10 mouse cellular contexts compared by ENCODE assay signal in the genomic region with DNA sequence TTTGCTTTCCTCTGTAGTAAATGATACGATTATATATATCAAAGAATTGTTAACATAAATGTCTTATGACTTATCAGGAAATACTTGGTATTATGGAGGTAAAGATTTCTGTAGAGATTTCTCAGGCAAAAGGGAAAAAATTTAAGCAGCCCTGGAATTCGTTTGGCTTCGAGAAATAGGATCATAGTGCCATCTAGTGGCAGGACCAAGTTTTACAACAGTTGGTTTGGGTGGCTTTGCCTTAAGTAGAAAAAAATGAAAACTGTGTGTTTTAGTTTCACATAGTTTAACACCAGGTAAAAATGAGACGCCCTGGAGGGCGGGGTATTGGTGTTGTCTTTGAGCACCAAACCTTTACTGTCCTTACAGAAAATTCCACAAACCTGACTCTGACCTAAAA. TPM values are rescaled to one million over a fixed set of nuclear protein-coding genes. Genes with fewer than 3 reads are reported as not detected.
DNase-seq lines count a peak whose midpoint lies in the region; ATAC-seq and TF ChIP-seq lines count a peak whose summit lies in the region.
"Had no signal": no experiment of that assay in that cellular context is flagged by ENCODE, and none has a peak within 500 bp of the region (broad histone marks: within the 10 kb centered on the region; RNA-seq: fewer than 3 reads in every experiment).

No protein-coding gene starts in this region.

- no peaks in the 10 kb centered on the region for H3K9me3 ChIP-seq in G1E (replicated peaks)
- H3K9me3 ChIP-seq: megakaryocyte, embryonic 14.5 days had no signal

- no peak for TF ChIP-seq POLR2A in kidney, adult 2 months (IDR thresholded peaks at IDR 0.05; ENCODE audit: low read depth, low read length)
- TF ChIP-seq POLR2A in cerebellum, adult 2 months (IDR thresholded peaks at IDR 0.05; ENCODE audit: borderline replicate concordance, insufficient read depth, low read length) = no peak

- no peak for ATAC-seq in G1E (ENCODE audit: extremely low read depth, insufficient number of reproducible peaks, low FRiP score, poor library complexity, severe bottlenecking)
- no peak for ATAC-seq in erythroid progenitor cell, adult 5-6 weeks (replicated peaks; ENCODE audit: low FRiP score, poor library complexity, severe bottlenecking)

- no peak overlapping the region for H3K27ac ChIP-seq in kidney, adult 2 months (ENCODE audit: insufficient read depth, low read depth, low read length)
- no peak overlapping the region for H3K27ac ChIP-seq in cerebellum, adult 2 months (ENCODE audit: insufficient read depth, low read length)

- no peaks in the 10 kb centered on the region for H3K27me3 ChIP-seq in kidney, adult 2 months (replicated peaks; ENCODE audit: control insufficient read depth, insufficient read depth, low read length)
- peaks cover 12% of the 10 kb centered on the region for H3K27me3 ChIP-seq in G1E (ENCODE audit: insufficient read depth, low read length)
- no peaks in the 10 kb centered on the region for H3K27me3 ChIP-seq in cerebellum, adult 2 months (ENCODE audit: control insufficient read depth, insufficient read depth, low read length)

- peak; percentile 61 for DNase-seq in kidney, adult 2 months
- DNase-seq in kidney, adult 11 months = no peak
- no peak for DNase-seq in G1E (ENCODE audit: low spot score)
- peak; percentile 49 to 57 for DNase-seq in cerebellum, adult 2 months
- DNase-seq in frontal cortex, postnatal 36 days (ENCODE audit: low spot score in 2 of 2) = peak; percentile 70 to 82
- peak; percentile 52 to 88 for DNase-seq in layer of hippocampus, postnatal 25 days (ENCODE audit: extremely low spot score in 1 of 2, low spot score in 1 of 2)
- DNase-seq in naive thymus-derived CD4-positive, alpha-beta T cell, adult 2 months (ENCODE audit: low read depth) = peak; percentile 76

- WGBS in kidney, adult 2 months = 2% methylated on average over 5 of the region's 5 CpGs
- WGBS in cerebellum, adult 2 months = 3% methylated on average over 5 of the region's 5 CpGs

- no peak overlapping the region for H3K4me3 ChIP-seq in kidney, adult 2 months (ENCODE audit: insufficient read depth, low read depth, low read length)
- H3K4me3 ChIP-seq in G1E (ENCODE audit: low read depth, low read length) = no peak overlapping the region
- no peak overlapping the region for H3K4me3 ChIP-seq in cerebellum, adult 2 months (replicated peaks; ENCODE audit: insufficient read depth, low read depth, low read length)
- H3K4me3 ChIP-seq: erythroblast, embryonic 14.5 days had no signal

- H3K36me3 ChIP-seq in kidney, adult 2 months (ENCODE audit: control insufficient read depth, insufficient read depth, low read length) = no peaks in the 10 kb centered on the region
- no peaks in the 10 kb centered on the region for H3K36me3 ChIP-seq in G1E (replicated peaks)

- TF ChIP-seq CTCF in kidney, adult 2 months (conservative IDR thresholded peaks at IDR 0.05; ENCODE audit: insufficient read depth, insufficient read length, low read depth, low read length) = 0 out of 2 replicates have a peak, but pooled peaks have one; percentile 2
- TF ChIP-seq CTCF in G1E (IDR thresholded peaks at IDR 0.05; ENCODE audit: low read depth, low read length) = peak; percentile 54
- TF ChIP-seq CTCF in cerebellum, adult 2 months (IDR thresholded peaks at IDR 0.05; ENCODE audit: borderline replicate concordance, insufficient read depth, low read depth, low read length) = 0 out of 2 replicates have a peak, but pooled peaks have one; percentile 9

- H3K4me1 ChIP-seq in kidney, adult 2 months (ENCODE audit: control insufficient read depth, insufficient read depth, low read length) = no peaks in the 10 kb centered on the region
- H3K4me1 ChIP-seq in G1E (ENCODE audit: insufficient read depth, low read depth, low read length) = peaks cover 17% of the 10 kb centered on the region
- H3K4me1 ChIP-seq in cerebellum, adult 2 months (ENCODE audit: control insufficient read depth, insufficient read depth, low read length) = no peaks in the 10 kb centered on the region

RNA-seq across cellular contexts. Expression of a gene that starts 22.2 kb away (rescaled TPM):
- polyA plus RNA-seq in kidney, adult 2 months (2012; rRNA removed) = 0.04 TPM in 1 of 2 replicates, not detected in the other
- not detected in 2 replicates for total RNA-seq in G1E (2014; fragmentation: Nextera tagmentation)
- total RNA-seq in G1E (2017) = not detected in 2 replicates
- not detected in 2 replicates for polyA plus RNA-seq in G1E (2012)
- polyA plus RNA-seq in cerebellum, adult 2 months (2012; rRNA removed) = 0.32 and 0.34 TPM in 2 replicates
- total RNA-seq in layer of hippocampus, postnatal 25 days (2021) = under 1 TPM; 0.62 to 0.89 TPM
- total RNA-seq in erythroid progenitor cell, adult 5-6 weeks (2015; ENCODE audit: low replicate concordance) = not detected in 2 replicates
- not detected in 2 replicates for total RNA-seq in erythroid progenitor cell, adult 5-6 weeks (2017; ENCODE audit: low replicate concordance)
- polyA plus RNA-seq: erythroblast, embryonic 14.5 days had no signal

RNA-seq across cellular contexts. Expression of a gene that starts 50.6 kb away (rescaled TPM):
- 21.2 and 27.5 TPM in 2 replicates for polyA plus RNA-seq in kidney, adult 2 months (2012; rRNA removed)
- total RNA-seq in G1E (2014; fragmentation: Nextera tagmentation) (174 and 180 TPM in 2 replicates), G1E (2017) (120 and 130 TPM in 2 replicates)
- 148 and 209 TPM in 2 replicates for polyA plus RNA-seq in G1E (2012)
- 82.3 and 89.7 TPM in 2 replicates for polyA plus RNA-seq in cerebellum, adult 2 months (2012; rRNA removed)
- 100 to 1,000 TPM; 132 to 153 TPM for total RNA-seq in layer of hippocampus, postnatal 25 days (2021)
- total RNA-seq in erythroid progenitor cell, adult 5-6 weeks (2015; ENCODE audit: low replicate concordance) = 39.3 and 51.6 TPM in 2 replicates
- total RNA-seq in erythroid progenitor cell, adult 5-6 weeks (2017; ENCODE audit: low replicate concordance) = 30.6 and 32.3 TPM in 2 replicates

Comparison
In these comparisons a context has a peak if more than half of its experiments do, and no peak if none do; other contexts are left out.
1. DNase-seq: peak in kidney, adult 2 months (single experiment), cerebellum, adult 2 months (2 of 2), frontal cortex, postnatal 36 days (2 of 2), layer of hippocampus, postnatal 25 days (2 of 2) and naive thymus-derived CD4-positive, alpha-beta T cell, adult 2 months (single experiment); none in kidney, adult 11 months (single experiment) and G1E (single experiment).
2. CTCF ChIP-seq: peak in every context shown above with its lines; median percentile 54 in G1E; 9 in cerebellum, adult 2 months; 2 in kidney, adult 2 months.